Mouse (Mus musculus) lung, postnatal 0 days (tissue): ENCODE measurements at regions not wholly inside any gene's neighbourhood (a gene's known extent, or its start where the extent isn't known, plus 50 kb on each side); places are given as distances from the start of the nearest gene placed in this dataset.

ENCODE experiments used
- ATAC-seq: fragments of 200-750 bp; cut with Nextera tagmentation; 2 replicates; pipeline ENCODE4 v1.8.0; 2017; ENCODE audit warnings: moderate library complexity
- DNase-seq: peaks from one replicate; pipeline ENCODE4 v3.0.0-alpha.2; 2016; ENCODE audit warnings: low spot score
- H3K27ac ChIP-seq: fragments of 300-500 bp; sonication (generic); 2 replicates; pipeline ENCODE4 v1.5.1; 2014; ENCODE audit warnings: antibody characterized with exemption, mild to moderate bottlenecking, low read length, mixed read lengths
- H3K27me3 ChIP-seq: fragments of 300-500 bp; sonication (generic); replicated peaks from 2 replicates; pipeline ENCODE4 v1.6.1; 2014; ENCODE audit warnings: low read length, mixed read lengths; ENCODE audit not compliant: insufficient read depth
- H3K36me3 ChIP-seq: fragments of 300-500 bp; sonication (generic); 2 replicates; pipeline ENCODE4 v1.6.1; 2014; ENCODE audit warnings: low read length, mixed read lengths; ENCODE audit not compliant: insufficient read depth
- H3K4me1 ChIP-seq: fragments of 300-500 bp; sonication (generic); 2 replicates; pipeline ENCODE4 v1.6.1; 2014; ENCODE audit warnings: antibody characterized with exemption, low read depth, low read length, mixed read lengths; ENCODE audit not compliant: insufficient read depth
- H3K4me2 ChIP-seq: fragments of 300-500 bp; sonication (generic); replicated peaks from 2 replicates; pipeline ENCODE4 v1.6.1; 2014; ENCODE audit warnings: low read depth, mild to moderate bottlenecking, low read length, moderate library complexity, mixed read lengths
- H3K4me3 ChIP-seq: fragments of 300-500 bp; sonication (generic); 2 replicates; pipeline ENCODE4 v1.5.1; 2014; ENCODE audit warnings: low read depth, low read length
- H3K9ac ChIP-seq: fragments of 300-500 bp; sonication (generic); replicated peaks from 2 replicates; pipeline ENCODE4 v1.6.1; 2014; ENCODE audit warnings: low read depth, mild to moderate bottlenecking
- H3K9me3 ChIP-seq: fragments of 300-500 bp; sonication (generic); 2 replicates; pipeline ENCODE4 v1.6.1; 2016; ENCODE audit warnings: low read length, mixed read lengths
- CTCF ChIP-seq: IDR thresholded peaks from 2 replicates; pipeline ENCODE4 v1.5.1; 2016; ENCODE audit warnings: antibody characterized with exemption, mild to moderate bottlenecking
- EP300 ChIP-seq: IDR thresholded peaks from 2 replicates; pipeline ENCODE4 v1.6.1; 2016; ENCODE audit warnings: antibody characterized with exemption, mild to moderate bottlenecking, control low read depth
- WGBS: fragments of 180-500 bp; shearing (Covaris S2); extraction: QIAGEN DNeasy Blood & Tissue Kit; methylation state at CpG from one replicate; pipeline ENCODE4 v1.1.7; 2014; 5-methylcytosine and 5-hydroxymethylcytosine counted together

DNA sequence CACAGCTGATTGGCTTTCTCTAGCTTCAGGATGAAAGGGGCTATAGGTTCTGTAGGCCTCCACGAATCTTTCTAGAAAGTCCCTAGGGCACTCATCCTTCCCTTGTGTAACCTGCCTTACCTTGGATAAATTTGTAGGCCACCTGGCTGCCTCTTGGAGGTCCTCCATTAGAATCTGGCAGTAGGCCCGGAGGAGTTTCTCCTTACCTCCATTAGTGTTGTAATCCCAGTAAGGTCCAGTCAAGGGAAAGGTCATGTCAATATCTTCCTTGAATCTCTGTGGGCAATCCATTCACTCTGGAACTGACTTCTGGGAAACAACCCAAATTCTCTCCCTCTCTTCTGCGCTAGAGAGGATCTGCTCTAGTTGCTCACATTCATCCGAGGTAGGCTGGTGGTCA is 616.1 kb upstream of the Arrdc3 start:
- Histone ChIP-seq H3K9ac (no peak overlapping the region), H3K4me1 (no peaks in the 10 kb centered on the region), H3K27me3 (no peaks in the 10 kb centered on the region), H3K9me3 (no peaks in the 10 kb centered on the region), H3K4me2 (no peak overlapping the region), H3K27ac (no peak overlapping the region), H3K36me3 (no peaks in the 10 kb centered on the region), H3K4me3 (no peak overlapping the region)
- 90% methylated on average over 4 of the region's 4 CpGs for WGBS
- DNase-seq (no peak), ATAC-seq (no peak)
- TF ChIP-seq EP300 (no peak), CTCF (no peak)

DNA sequence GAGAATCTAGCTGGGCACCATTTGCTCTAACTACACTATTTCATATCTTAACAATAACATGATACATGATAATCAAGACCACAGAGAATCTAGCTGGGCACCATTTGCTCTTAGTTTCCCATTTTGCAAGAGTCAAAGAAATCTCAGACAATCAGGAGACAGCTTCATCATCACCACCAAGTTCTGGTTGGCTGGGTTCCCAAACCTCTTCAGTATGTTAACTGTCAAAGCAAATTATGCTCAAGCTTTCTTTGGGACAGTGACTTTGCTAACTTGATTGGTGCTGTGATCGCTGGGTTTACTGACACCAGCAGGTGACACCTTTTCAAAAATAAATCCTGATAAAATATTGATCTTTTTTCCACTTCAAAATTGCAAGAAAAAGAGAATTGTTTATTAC is 609.2 kb upstream of the Arrdc3 start:
- Histone ChIP-seq H3K9me3 (no peaks in the 10 kb centered on the region), H3K9ac (no peak overlapping the region), H3K27me3 (no peaks in the 10 kb centered on the region), H3K27ac (no peak overlapping the region), H3K4me1 (no peaks in the 10 kb centered on the region), H3K4me3 (no peak overlapping the region), H3K4me2 (no peak overlapping the region), H3K36me3 (no peaks in the 10 kb centered on the region)
- no peak for DNase-seq
- 70% methylated on average over 1 of the region's 1 CpGs for WGBS
- ATAC-seq = no peak
- no peak for TF ChIP-seq EP300
- TF ChIP-seq CTCF = no peak

DNA sequence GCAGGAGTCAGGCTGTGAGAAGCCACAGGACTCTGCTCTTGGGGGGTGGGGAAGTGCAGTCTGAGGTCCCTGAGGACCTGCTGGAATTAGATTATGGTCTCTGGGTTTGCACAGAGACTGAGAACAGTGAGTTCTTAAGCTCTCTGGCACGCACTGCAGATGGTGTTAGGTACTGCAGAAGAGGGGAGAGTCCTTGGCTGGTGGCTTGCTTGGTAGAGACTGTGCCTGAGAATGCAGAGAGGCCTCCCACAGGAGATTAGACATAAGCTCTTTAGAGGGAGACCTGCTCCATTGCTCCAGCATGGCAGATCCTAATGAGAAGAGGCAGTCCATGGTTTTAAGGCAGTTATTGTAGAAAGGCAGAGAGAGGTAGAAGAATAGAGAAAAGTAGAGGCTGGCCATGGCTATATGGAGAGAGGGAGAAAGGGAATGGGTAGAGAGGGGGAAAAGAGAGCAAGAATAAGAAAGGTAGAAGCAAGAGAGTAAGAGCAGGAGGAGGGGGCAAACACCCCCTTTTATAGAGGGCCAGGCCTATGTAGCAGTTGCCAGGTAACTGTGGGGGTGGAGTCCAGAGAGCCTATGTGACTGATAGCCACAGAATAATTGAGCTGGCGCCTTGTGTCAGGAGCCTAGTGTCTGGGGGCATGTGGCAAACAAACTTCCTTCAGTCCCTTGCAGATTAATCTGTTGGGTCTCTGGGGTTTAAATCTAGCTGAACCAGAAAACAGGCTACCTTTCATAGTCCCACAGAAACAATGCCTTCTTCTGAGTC is 591.3 kb upstream of the Arrdc3 start:
- no peak overlapping the region for H3K4me3 ChIP-seq
- H3K27me3 ChIP-seq = no peaks in the 10 kb centered on the region
- no peak overlapping the region for H3K9ac ChIP-seq
- no peaks in the 10 kb centered on the region for H3K9me3 ChIP-seq
- DNase-seq = no peak
- ATAC-seq = no peak
- no peaks in the 10 kb centered on the region for H3K4me1 ChIP-seq
- no peak overlapping the region for H3K4me2 ChIP-seq
- TF ChIP-seq CTCF = no peak
- no peak for TF ChIP-seq EP300
- WGBS = 46% methylated on average over 2 of the region's 2 CpGs
- no peak overlapping the region for H3K27ac ChIP-seq
- no peaks in the 10 kb centered on the region for H3K36me3 ChIP-seq

DNA sequence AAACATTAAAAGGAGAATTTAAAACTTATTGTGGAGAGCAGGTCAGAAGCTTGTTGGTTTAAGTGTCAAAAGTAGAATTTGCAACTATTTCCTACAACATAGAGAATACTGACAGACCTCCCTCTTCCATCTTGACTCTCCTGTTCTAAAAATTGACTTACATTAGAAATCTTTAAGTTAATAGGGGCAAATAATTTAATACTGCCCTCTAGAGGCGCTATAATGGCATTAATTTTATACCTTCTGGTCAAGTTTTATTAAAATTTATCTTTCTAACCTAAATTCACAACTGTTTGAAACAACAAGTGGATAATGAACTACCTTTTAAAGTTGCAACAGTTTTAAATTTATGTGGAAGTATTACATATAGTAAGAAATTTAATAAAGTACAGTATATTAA is 587.5 kb upstream of the Arrdc3 start:
- no peaks in the 10 kb centered on the region for H3K27me3 ChIP-seq
- no peaks in the 10 kb centered on the region for H3K9me3 ChIP-seq
- no peaks in the 10 kb centered on the region for H3K4me1 ChIP-seq
- TF ChIP-seq CTCF = no peak
- TF ChIP-seq EP300 = no peak
- ATAC-seq (no peak), DNase-seq (no peak)
- no peak overlapping the region for H3K27ac ChIP-seq
- H3K4me2 ChIP-seq = no peak overlapping the region
- H3K4me3 ChIP-seq = no peak overlapping the region
- no peak overlapping the region for H3K9ac ChIP-seq
- WGBS = 6% methylated on average over 1 of the region's 1 CpGs
- no peaks in the 10 kb centered on the region for H3K36me3 ChIP-seq

DNA sequence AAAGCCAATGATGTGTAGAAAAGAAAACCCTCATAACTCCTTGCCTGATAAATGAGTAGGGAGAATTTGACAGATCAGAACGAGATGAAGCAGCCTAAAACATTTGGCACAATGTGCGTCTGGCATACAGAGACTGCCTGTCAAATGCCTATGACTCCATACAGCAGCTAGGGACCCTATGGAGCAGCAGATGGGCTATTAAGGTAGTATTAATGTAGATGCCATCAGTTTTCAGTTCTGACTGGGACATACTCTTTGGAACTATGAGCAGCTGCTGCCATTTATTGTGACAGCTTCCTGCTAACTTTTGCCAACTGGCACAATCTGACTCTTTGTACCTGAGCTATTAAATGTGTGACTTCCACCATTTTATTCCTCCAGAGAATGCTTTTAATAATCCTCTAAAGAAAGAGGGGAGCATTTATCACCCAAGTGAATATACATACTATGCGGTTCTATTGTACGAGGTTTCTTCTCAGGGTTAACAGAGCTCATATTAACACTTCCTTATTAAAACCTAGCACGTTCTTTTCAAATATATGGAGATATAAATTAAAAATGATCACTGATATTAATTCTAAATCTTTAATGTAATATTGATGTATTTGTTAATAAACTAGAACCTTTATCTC is 549.0 kb upstream of the Arrdc3 start:
- Histone ChIP-seq H3K4me2 (no peak overlapping the region), H3K4me3 (no peak overlapping the region), H3K27me3 (no peaks in the 10 kb centered on the region), H3K9ac (no peak overlapping the region), H3K27ac (no peak overlapping the region), H3K4me1 (no peaks in the 10 kb centered on the region), H3K9me3 (no peaks in the 10 kb centered on the region), H3K36me3 (no peaks in the 10 kb centered on the region)
- 53% methylated on average over 5 of the region's 5 CpGs for WGBS
- ATAC-seq (no peak), DNase-seq (no peak)
- TF ChIP-seq CTCF (no peak), EP300 (no peak)

DNA sequence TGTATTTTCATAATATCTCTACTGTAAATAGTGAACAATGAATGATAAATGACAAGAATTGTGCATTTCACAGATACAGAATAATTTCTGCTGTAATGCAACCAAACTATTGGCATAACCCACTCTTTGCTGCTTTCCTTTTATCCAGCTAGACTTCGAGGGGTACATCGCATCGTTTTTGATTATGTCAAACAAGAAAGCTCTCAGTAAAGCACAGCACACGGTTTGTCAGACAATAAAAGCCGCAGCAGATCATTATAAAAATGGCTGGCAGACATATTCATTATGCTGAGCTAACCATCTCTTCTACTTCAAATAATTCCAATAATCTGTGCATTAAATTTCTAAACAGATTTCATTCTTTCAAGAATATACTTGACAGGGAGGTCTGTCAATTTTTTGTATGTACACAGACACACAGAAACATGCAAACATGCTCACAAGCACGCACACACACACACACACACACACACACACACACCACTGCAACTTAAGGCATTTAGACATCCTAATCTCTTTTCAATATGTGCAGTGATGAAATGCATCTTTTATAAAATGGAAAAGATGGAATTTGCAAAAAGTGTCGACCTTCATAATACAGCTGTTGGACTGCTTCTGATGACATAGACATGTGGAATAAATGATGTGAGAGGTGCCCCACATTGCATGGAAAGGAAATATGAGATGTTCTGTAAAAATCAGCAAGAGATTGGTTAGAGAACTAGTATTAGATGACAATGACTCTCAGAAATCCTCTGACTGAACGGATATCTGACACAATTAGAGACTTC is 548.1 kb upstream of the Arrdc3 start:
- 51% methylated on average over 8 of the region's 8 CpGs for WGBS
- H3K27ac ChIP-seq = no peak overlapping the region
- no peaks in the 10 kb centered on the region for H3K36me3 ChIP-seq
- no peak overlapping the region for H3K4me3 ChIP-seq
- H3K27me3 ChIP-seq = no peaks in the 10 kb centered on the region
- no peak overlapping the region for H3K9ac ChIP-seq
- no peaks in the 10 kb centered on the region for H3K4me1 ChIP-seq
- no peak for TF ChIP-seq CTCF
- peak; percentile 44 for TF ChIP-seq EP300
- H3K9me3 ChIP-seq = no peaks in the 10 kb centered on the region
- peak; percentile 41 for DNase-seq
- peak; percentile 63 for ATAC-seq
- no peak overlapping the region for H3K4me2 ChIP-seq
